Mouse (Mus musculus): ENCODE data around the gene Rhox2c. TPM values are rescaled to one million over a fixed set of nuclear protein-coding genes. Genes with fewer than 3 reads are reported as not detected.
"Not testable (repeated sequence)": the region's sequence is repeated elsewhere in the genome, so short reads cannot be mapped to it uniquely, and the experiment has no call there.

Rhox2c gene
- 2.9 and 3.1 TPM in 2 replicates for polyA plus RNA-seq (2016; fragmentation: Nextera tagmentation; extraction: Ambion mirVana)

DNA sequence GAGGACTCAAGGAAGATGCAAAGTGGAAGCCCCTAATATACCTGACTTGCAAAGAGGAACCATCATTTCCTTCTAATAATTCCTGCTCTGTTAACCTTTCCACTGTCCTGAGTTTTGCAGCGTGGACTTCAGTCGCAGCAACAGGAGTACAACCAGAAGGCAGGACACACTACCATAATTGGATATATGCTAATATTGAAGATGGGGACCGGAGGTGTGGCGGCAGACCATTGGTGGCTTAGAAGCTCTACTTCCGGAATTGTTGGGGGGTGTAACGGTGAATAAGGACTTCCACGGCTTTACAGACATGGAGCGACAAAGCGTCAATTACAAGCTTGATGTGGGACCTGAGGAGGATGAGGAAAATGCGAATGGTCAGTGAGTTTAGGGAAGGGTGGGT is at the start of gene Rhox2c:
TSS of gene Rhox2c (plus strand) at position 301 of the 400 bp plus-strand sequence.
- WGBS, result 95% methylated on average over 8 of the region's 10 CpGs
- H3K4me1 ChIP-seq; H3K4me3 ChIP-seq; H3K36me3 ChIP-seq; H3K9ac ChIP-seq; ATAC-seq (ENCODE audit: low FRiP score); H3K4me2 ChIP-seq (replicated peaks); H3K27ac ChIP-seq; H3K9me3 ChIP-seq (replicated peaks); H3K27me3 ChIP-seq: not testable (repeated sequence)

GRCm38 (mm10) chrX:37411767-37412166 is 41.7 kb upstream of the Rhox2c start, which contains the start of gene Rhox2b:
TSS of gene Rhox2b (plus strand) at chrX:37412067.
- H3K4me1 ChIP-seq; H3K9me3 ChIP-seq (replicated peaks); H3K4me2 ChIP-seq (replicated peaks); H3K27me3 ChIP-seq; H3K4me3 ChIP-seq; H3K9ac ChIP-seq; H3K36me3 ChIP-seq; H3K27ac ChIP-seq; ATAC-seq (ENCODE audit: low FRiP score): not testable (repeated sequence)
- WGBS, result no CpG with 5 or more reads among the region's 9 CpGs

GRCm38 (mm10) chrX:37432194-37432593 is 21.3 kb upstream of the Rhox2c start, which contains the start of gene Rhox4b:
TSS of gene Rhox4b (plus strand) at chrX:37432494.
- not testable (repeated sequence) for H3K9ac ChIP-seq; H3K9me3 ChIP-seq (replicated peaks); H3K27ac ChIP-seq; ATAC-seq (ENCODE audit: low FRiP score); H3K4me3 ChIP-seq; H3K4me2 ChIP-seq (replicated peaks); H3K27me3 ChIP-seq; H3K4me1 ChIP-seq; H3K36me3 ChIP-seq
- 91% methylated on average over 15 of the region's 15 CpGs for WGBS

- H3K9me3 ChIP-seq (replicated peaks); H3K27ac ChIP-seq; H3K4me2 ChIP-seq (replicated peaks); ATAC-seq (ENCODE audit: low FRiP score); H3K9ac ChIP-seq; H3K27me3 ChIP-seq; H3K36me3 ChIP-seq; H3K4me3 ChIP-seq; H3K4me1 ChIP-seq: not testable (repeated sequence)
- 90% methylated on average over 3 of the region's 4 CpGs for WGBS
Measured at GRCm38 (mm10) chrX:37458285-37458684, 4.8 kb downstream of the Rhox2c start, which contains the start of gene Rhox3c. TSS of gene Rhox3c (plus strand) at chrX:37458585.

DNA sequence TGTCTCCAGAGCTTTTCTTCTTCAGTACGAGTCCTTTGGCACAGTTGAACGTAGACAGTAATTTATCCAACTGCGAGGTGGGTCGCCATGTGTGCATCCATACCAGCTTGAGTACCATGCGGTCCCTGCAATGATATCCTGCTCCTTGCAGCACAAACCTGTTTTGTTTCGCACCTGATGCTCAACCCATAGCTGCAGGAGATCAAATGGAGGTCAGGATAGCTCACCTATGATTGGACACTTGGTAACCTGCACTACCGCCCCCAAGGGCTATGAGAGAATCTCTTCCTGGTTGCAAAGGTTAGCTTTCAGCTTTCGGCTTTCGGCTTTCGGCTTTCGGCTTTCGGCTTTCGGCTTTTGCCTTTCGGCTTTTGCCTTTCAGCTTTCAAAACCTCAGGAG is 26.6 kb downstream of the Rhox2c start, which contains the start of gene Rhox4c:
TSS of gene Rhox4c (plus strand) at position 301 of the 400 bp plus-strand sequence.
- H3K27me3 ChIP-seq; H3K4me2 ChIP-seq (replicated peaks); H3K9me3 ChIP-seq (replicated peaks); H3K4me1 ChIP-seq; H3K4me3 ChIP-seq; H3K27ac ChIP-seq; H3K9ac ChIP-seq; H3K36me3 ChIP-seq; ATAC-seq (ENCODE audit: low FRiP score): not testable (repeated sequence)
- 93% methylated on average over 14 of the region's 14 CpGs for WGBS

DNA sequence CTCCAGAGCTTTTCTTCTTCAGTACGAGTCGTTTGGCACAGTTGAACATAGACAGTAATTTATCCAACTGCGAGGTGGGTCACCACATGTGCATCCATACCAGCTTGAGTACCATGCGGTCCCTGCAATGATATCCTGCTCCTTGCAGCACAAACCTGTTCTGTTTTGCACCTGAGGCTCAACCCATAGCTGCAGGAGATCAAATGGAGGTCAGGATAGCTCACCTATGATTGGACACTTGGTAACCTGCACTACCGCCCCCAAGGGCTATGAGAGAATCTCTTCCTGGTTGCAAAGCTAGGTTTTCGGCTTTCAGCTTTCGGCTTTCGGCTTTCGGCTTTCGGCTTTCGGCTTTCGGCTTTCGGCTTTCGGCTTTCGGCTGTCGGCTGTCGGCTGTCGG is 60.6 kb downstream of the Rhox2c start, which contains the start of gene Rhox4d:
TSS of gene Rhox4d (plus strand) at position 301 of the 400 bp plus-strand sequence.
- not testable (repeated sequence) for H3K4me3 ChIP-seq; H3K4me1 ChIP-seq; H3K36me3 ChIP-seq; H3K9me3 ChIP-seq (replicated peaks); H3K4me2 ChIP-seq (replicated peaks); H3K27ac ChIP-seq; H3K9ac ChIP-seq; H3K27me3 ChIP-seq; ATAC-seq (ENCODE audit: low FRiP score)
- 91% methylated on average over 14 of the region's 18 CpGs for WGBS

Other genes starting within 250 kb of the Rhox2c start
- not detected in 2 replicates for gene Gm9, start 242.6 kb upstream of the Rhox2c start, polyA plus RNA-seq (2016; fragmentation: Nextera tagmentation; extraction: Ambion mirVana)
- not detected in 2 replicates for gene Rhox1, start 231.4 kb upstream of the Rhox2c start, polyA plus RNA-seq (2016; fragmentation: Nextera tagmentation; extraction: Ambion mirVana)
- gene Rhox2a, start 208.7 kb upstream of the Rhox2c start, polyA plus RNA-seq (2016; fragmentation: Nextera tagmentation; extraction: Ambion mirVana), result 0.30 TPM in 1 of 2 replicates, not detected in the other
- not detected in 2 replicates for gene Rhox3a, start 203.8 kb upstream of the Rhox2c start, polyA plus RNA-seq (2016; fragmentation: Nextera tagmentation; extraction: Ambion mirVana)
- gene Rhox4a, start 188.3 kb upstream of the Rhox2c start, polyA plus RNA-seq (2016; fragmentation: Nextera tagmentation; extraction: Ambion mirVana), result 1.8 TPM in 1 of 2 replicates, not detected in the other
- not detected in 2 replicates for gene Rhox3a2, start 73.7 kb upstream of the Rhox2c start, polyA plus RNA-seq (2016; fragmentation: Nextera tagmentation; extraction: Ambion mirVana)
- 6.9 and 7.8 TPM in 2 replicates for gene Rhox4a2, start 62.8 kb upstream of the Rhox2c start, polyA plus RNA-seq (2016; fragmentation: Nextera tagmentation; extraction: Ambion mirVana)
- gene Rhox2b, start 41.6 kb upstream of the Rhox2c start, polyA plus RNA-seq (2016; fragmentation: Nextera tagmentation; extraction: Ambion mirVana), result 0.67 and 1.2 TPM in 2 replicates
- gene Rhox4b, start 21.2 kb upstream of the Rhox2c start, polyA plus RNA-seq (2016; fragmentation: Nextera tagmentation; extraction: Ambion mirVana), result 1.6 and 2.4 TPM in 2 replicates
- not detected in 2 replicates for gene Rhox3c, start 4.9 kb downstream of the Rhox2c start, polyA plus RNA-seq (2016; fragmentation: Nextera tagmentation; extraction: Ambion mirVana)
- gene Rhox4c, start 26.7 kb downstream of the Rhox2c start, polyA plus RNA-seq (2016; fragmentation: Nextera tagmentation; extraction: Ambion mirVana), result not detected in 2 replicates
- gene Rhox2d, start 39.7 kb downstream of the Rhox2c start, polyA plus RNA-seq (2016; fragmentation: Nextera tagmentation; extraction: Ambion mirVana), result 0.54 TPM in 1 of 2 replicates, not detected in the other
- 0.45 TPM in 1 of 2 replicates, not detected in the other for gene Rhox4d, start 60.7 kb downstream of the Rhox2c start, polyA plus RNA-seq (2016; fragmentation: Nextera tagmentation; extraction: Ambion mirVana)
- 0.61 TPM in 1 of 2 replicates, not detected in the other for gene Rhox2e, start 76.8 kb downstream of the Rhox2c start, polyA plus RNA-seq (2016; fragmentation: Nextera tagmentation; extraction: Ambion mirVana)
- gene Rhox3e, start 88.3 kb downstream of the Rhox2c start, polyA plus RNA-seq (2016; fragmentation: Nextera tagmentation; extraction: Ambion mirVana), result not detected in 2 replicates
- not detected in 2 replicates for gene Rhox4e, start 103.7 kb downstream of the Rhox2c start, polyA plus RNA-seq (2016; fragmentation: Nextera tagmentation; extraction: Ambion mirVana)
- 1.2 TPM in 1 of 2 replicates, not detected in the other for gene Rhox2f, start 117.7 kb downstream of the Rhox2c start, polyA plus RNA-seq (2016; fragmentation: Nextera tagmentation; extraction: Ambion mirVana)
- not detected in 2 replicates for gene Rhox3f, start 127.3 kb downstream of the Rhox2c start, polyA plus RNA-seq (2016; fragmentation: Nextera tagmentation; extraction: Ambion mirVana)
- not detected in 2 replicates for gene Rhox4f, start 154.0 kb downstream of the Rhox2c start, polyA plus RNA-seq (2016; fragmentation: Nextera tagmentation; extraction: Ambion mirVana)
- gene Rhox3g, start 174.9 kb downstream of the Rhox2c start, polyA plus RNA-seq (2016; fragmentation: Nextera tagmentation; extraction: Ambion mirVana), result not detected in 2 replicates
- 1.1 TPM in 1 of 2 replicates, not detected in the other for gene Rhox2g, start 189.8 kb downstream of the Rhox2c start, polyA plus RNA-seq (2016; fragmentation: Nextera tagmentation; extraction: Ambion mirVana)
- gene Rhox4g, start 197.6 kb downstream of the Rhox2c start, polyA plus RNA-seq (2016; fragmentation: Nextera tagmentation; extraction: Ambion mirVana), result not detected in 2 replicates
- not detected in 2 replicates for gene Rhox3h, start 215.1 kb downstream of the Rhox2c start, polyA plus RNA-seq (2016; fragmentation: Nextera tagmentation; extraction: Ambion mirVana)
- 0.53 TPM in 1 of 2 replicates, not detected in the other for gene Rhox2h, start 219.6 kb downstream of the Rhox2c start, polyA plus RNA-seq (2016; fragmentation: Nextera tagmentation; extraction: Ambion mirVana)